Mouse (Mus musculus): Measurements from ENCODE around the gene Itln1.

DNA sequence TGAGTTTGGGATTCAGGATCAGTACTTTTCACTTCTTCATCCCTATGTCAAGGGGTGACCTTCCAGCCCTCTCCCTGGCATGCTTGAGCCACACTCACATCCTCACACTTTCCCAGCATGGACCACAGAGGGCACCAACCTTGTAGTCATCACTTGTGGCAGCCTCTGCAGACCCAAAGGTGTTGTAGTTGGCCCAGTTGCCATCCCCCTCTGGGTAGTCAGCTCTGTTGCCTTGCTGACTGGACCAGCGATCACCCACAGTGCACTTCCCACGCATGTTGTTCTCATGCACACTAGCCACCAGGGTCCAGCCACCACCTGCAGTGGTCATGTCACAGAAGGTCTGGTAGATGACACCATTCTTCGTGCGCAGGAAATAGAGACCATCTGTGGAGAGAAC is 3.7 kb downstream of the Itln1 start:
- TF ChIP-seq POLR2A (IDR thresholded peaks at IDR 0.05; ENCODE audit: low read depth, low read length) (no peak), CTCF (IDR thresholded peaks at IDR 0.05; ENCODE audit: extremely low read depth, insufficient read depth, insufficient read length, insufficient replicate concordance) (no peak)

Measured in spleen, adult 2 months (tissue).